Comparison of ENCODE assay signal across 8 mouse cellular contexts in the genomic region with DNA sequence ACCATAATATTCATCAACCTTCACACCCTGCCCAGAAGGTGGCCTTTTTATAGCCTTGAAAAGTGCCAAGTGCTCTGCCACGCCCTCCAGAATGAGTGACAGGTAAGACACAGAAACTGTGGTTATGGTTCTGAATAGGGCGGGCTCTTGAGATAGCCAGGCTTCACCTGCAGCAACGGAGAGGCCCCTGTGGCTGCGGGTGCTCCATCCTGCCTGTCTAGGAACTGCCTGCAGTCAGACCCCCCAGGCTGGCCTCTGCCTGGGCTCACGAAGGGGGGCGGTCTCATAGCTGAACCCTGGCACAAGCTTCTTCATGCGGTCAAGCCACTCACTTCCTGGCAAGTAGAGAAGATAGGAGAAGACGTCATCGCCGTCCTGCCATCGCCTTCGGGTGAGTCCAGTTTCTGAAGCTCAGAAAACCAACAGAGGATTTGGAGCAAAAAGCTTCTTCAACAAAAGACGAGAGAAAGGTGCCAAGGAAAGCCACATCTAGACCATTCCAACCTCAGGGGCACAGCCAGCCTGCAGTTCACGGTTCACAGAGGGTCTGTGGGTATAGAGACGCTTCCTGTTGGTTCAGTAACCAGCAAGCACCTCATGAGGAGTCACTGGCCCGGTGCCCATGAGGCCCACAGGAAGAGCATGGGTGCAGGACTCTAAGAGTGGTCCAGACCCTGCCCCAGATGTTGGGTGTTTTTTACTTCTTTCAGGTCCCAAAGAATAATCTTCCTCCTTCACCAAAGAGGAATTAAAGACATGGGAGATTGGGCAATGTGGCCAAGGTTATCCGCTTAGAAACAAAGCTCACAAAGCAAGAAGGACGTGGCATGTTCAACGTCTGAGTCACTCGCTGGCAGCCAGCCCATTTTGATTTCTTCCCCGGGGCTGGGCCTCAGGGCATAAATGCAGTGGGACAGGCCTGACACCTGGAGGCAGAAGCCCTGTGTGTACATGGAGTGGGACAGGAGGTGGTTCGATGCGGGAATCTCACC. TPM values are rescaled to one million over a fixed set of nuclear protein-coding genes. Genes with fewer than 3 reads are reported as not detected.
DNase-seq lines count a peak whose midpoint lies in the region; ATAC-seq lines count a peak whose summit lies in the region.

No protein-coding gene starts in this region.

- no peak overlapping the region for H3K9ac ChIP-seq in liver, embryonic 15.5 days

- peak overlapping the region; percentile 35 for H3K27ac ChIP-seq in liver, embryonic 15.5 days (replicated peaks)

- peak; percentile 26; the same call in 1 of the 2 replicates for ATAC-seq in liver, embryonic 15.5 days (ENCODE audit: insufficient read depth)

- H3K4me3 ChIP-seq in liver, embryonic 15.5 days (replicated peaks): no peak overlapping the region

- H3K36me3 ChIP-seq in liver, embryonic 15.5 days (replicated peaks): no peaks in the 10 kb centered on the region

- peaks cover 9% of the 10 kb centered on the region for H3K27me3 ChIP-seq in liver, embryonic 15.5 days

- H3K4me2 ChIP-seq in liver, embryonic 15.5 days: peak overlapping the region; percentile 58

- peak; percentile 44 for DNase-seq in retina, postnatal 1 day
- DNase-seq in retina, embryonic 14.5 days (ENCODE audit: low spot score): no peak
- DNase-seq in cerebellum, adult 18-20 months: peak; percentile 20 to 31
- peak; percentile 96 for DNase-seq in heart, adult 18-20 months
- DNase-seq in kidney, postnatal 10 days: peak; percentile 94
- peak; percentile 46 to 51 for DNase-seq in right cerebral cortex, adult 2 months (ENCODE audit: low spot score in 2 of 2)
- peak; percentile 93 for DNase-seq in urinary bladder, adult 2 months (ENCODE audit: low spot score)

- H3K9me3 ChIP-seq in liver, embryonic 15.5 days (replicated peaks): no peaks in the 10 kb centered on the region

- 10% methylated on average over 23 of the region's 23 CpGs for WGBS in liver, embryonic 15.5 days (ENCODE audit: insufficient replicate concordance)

- peaks cover 53% of the 10 kb centered on the region for H3K4me1 ChIP-seq in liver, embryonic 15.5 days (replicated peaks)

RNA-seq across cellular contexts. Expression of gene Tmigd3, which starts 24.2 kb away (rescaled TPM):
- under 1 TPM in 1 of 2 experiments, not detected in 1; 0.30 TPM for total RNA-seq in heart, adult 18-20 months (2021)
- 0.24 TPM in 1 of 2 replicates, not detected in the other for polyA plus RNA-seq in liver, embryonic 15.5 days (2015; fragmentation: Nextera tagmentation; extraction: Ambion mirVana)
- 0.13 and 0.14 TPM in 2 replicates for polyA plus RNA-seq in urinary bladder, adult 2 months (2012; rRNA removed)

RNA-seq across cellular contexts. Expression of gene Adora3, which starts 24.2 kb away (rescaled TPM):
- not detected for total RNA-seq in heart, adult 18-20 months (2021)
- 0.64 and 0.82 TPM in 2 replicates for polyA plus RNA-seq in liver, embryonic 15.5 days (2015; fragmentation: Nextera tagmentation; extraction: Ambion mirVana)
- polyA plus RNA-seq in urinary bladder, adult 2 months (2012; rRNA removed): 0.41 and 0.53 TPM in 2 replicates

RNA-seq across cellular contexts. Expression of gene I830077J02Rik, which starts 37.6 kb away (rescaled TPM):
- total RNA-seq in heart, adult 18-20 months (2021): under 1 TPM; 0.15 to 0.41 TPM
- polyA plus RNA-seq in liver, embryonic 15.5 days (2015; fragmentation: Nextera tagmentation; extraction: Ambion mirVana): 3.2 and 3.5 TPM in 2 replicates
- polyA plus RNA-seq in urinary bladder, adult 2 months (2012; rRNA removed): 0.58 and 0.78 TPM in 2 replicates
